Mouse (Mus musculus): Measurements from ENCODE around the gene Mtus2. TPM values are rescaled to one million over a fixed set of nuclear protein-coding genes. Genes with fewer than 3 reads are reported as not detected.
"Not testable (repeated sequence)": the region's sequence is repeated elsewhere in the genome, so short reads cannot be mapped to it uniquely, and the experiment has no call there.

Gene Mtus2
- 1 to 10 TPM; 3.9 to 8.1 TPM for polyA plus RNA-seq (2017; shearing (Covaris generic))

DNA sequence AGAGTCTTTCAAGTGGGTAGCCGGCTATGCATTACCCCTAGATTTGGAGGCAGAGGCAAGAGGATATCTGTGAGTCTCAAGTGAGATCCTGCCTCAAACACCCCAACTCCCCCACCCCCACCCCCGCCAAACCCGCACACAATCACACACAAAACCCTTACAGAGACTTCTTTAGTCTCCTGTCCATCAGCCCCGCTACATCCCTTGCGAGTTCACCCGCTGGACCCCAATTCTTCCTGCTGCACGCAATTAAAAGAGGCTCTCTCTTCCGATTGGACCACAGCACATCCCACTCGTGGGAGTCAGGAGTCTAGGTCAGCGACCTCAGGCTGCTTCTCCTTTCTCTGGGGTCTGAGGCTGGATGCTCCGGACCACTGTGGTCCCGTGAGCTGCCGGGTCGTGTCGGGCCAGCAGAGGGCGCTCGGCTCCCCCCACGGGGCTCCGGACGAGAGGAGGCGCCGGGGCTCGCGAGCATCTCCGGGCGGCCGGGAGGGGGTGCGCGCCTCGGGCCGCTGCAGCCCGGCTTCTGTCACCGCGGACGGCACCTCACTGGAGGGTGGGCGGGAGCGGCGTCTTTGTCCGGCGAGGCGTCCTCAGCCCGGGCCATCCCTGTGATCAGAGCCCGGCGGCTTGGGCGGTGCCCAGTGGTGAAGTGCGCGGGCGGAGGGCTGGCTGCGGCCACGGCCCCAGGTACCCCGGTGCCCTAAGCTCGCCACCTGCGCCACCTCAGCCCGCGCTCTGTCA, at the start of gene Mtus2:
TSS of gene Mtus2 (plus strand) at position 500 of the 744 bp plus-strand sequence.
- no peak for ATAC-seq

GRCm38 (mm10) chr5:147907851-147908250, 49.3 kb upstream of the Mtus2 start:
- no peak for ATAC-seq

DNA sequence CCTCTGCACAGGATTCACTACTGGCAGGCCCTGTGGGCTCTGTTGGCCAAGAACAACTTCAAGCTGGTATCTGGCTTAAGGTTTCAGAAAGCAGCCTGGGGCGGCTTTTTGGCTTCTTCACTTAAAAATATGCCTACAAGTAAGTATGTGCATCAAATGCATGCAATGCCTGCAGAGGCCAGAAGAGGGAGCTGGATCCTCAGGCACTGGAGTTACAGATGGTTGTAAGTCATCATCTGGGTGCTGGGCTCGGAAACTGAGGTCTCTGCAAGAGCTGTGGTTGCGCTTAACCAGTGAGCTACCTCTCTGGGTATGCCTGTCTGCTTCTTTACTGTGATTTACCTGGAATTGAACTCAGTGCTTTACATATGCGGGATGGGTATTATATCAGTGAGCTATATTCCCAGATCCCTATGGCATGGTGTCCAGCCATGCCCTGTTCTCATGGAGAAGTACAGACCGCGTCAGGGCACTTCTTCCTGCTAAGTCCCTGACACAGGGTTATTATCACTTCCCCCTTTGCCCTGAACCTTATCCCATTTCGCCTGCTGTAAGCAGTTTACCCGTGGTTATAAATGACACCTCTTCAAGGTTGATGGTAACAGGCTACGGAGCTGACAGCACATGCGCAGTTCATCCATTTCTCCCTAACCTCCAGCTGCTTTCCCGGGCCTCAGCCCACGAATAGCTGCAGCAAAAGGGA, 46.2 kb upstream of the Mtus2 start:
- no peak for ATAC-seq

DNA sequence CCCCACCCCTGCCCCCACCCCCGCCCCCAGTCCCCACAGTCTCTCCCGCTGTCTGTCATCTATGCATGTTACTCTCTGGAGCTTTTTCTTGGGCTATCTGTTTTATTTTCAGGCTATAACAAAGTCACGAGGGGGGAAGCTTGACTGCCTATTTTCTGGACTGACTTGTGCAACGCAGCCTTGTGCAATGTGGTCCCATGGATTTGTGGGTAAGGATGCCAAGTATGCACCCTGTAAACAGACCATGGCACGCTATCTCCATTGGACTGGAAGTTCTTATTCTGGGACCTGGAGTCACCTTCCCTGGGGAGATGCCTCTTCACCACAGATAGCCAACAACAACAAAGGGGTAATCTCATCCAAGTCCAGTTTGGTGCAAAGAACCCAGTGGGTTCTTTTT, 45.4 kb upstream of the Mtus2 start:
- ATAC-seq: no peak

- no peak for ATAC-seq
Measured at GRCm38 (mm10) chr5:147913241-147913842, 43.8 kb upstream of the Mtus2 start.

DNA sequence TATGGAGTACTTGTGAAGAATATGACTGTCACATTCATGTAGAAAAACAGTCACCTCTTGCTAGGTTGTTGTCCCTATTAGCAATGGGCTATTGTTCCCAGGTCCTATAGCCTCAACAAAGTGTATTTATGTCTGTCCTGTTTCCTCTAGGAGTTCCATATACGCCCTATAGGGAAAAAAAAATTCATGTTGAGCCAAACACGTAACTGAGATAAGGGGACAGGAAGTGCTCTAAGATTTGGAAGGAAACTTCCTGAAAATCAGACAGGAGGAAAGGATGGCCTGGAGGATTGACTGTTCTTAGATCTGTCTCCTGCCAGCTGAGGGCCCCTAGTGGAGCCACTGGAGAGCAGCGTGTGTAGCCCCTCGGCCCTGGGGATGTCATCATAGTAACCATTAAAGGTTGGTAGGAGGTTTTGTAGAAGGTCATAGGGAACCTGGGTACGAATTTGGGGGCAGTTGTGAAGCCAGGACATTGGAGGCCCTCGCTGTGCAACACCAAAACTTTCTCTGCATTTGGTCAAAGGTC, 42.0 kb upstream of the Mtus2 start:
- ATAC-seq: no peak

- no peak for ATAC-seq
Measured at GRCm38 (mm10) chr5:147916171-147916570, 40.9 kb upstream of the Mtus2 start.

- no peak for ATAC-seq
Measured at GRCm38 (mm10) chr5:147918044-147918846, 38.9 kb upstream of the Mtus2 start.

GRCm38 (mm10) chr5:147924621-147925020, 32.5 kb upstream of the Mtus2 start:
- ATAC-seq: no peak

- ATAC-seq: no peak
Measured at GRCm38 (mm10) chr5:147925935-147926604, 31.1 kb upstream of the Mtus2 start.

DNA sequence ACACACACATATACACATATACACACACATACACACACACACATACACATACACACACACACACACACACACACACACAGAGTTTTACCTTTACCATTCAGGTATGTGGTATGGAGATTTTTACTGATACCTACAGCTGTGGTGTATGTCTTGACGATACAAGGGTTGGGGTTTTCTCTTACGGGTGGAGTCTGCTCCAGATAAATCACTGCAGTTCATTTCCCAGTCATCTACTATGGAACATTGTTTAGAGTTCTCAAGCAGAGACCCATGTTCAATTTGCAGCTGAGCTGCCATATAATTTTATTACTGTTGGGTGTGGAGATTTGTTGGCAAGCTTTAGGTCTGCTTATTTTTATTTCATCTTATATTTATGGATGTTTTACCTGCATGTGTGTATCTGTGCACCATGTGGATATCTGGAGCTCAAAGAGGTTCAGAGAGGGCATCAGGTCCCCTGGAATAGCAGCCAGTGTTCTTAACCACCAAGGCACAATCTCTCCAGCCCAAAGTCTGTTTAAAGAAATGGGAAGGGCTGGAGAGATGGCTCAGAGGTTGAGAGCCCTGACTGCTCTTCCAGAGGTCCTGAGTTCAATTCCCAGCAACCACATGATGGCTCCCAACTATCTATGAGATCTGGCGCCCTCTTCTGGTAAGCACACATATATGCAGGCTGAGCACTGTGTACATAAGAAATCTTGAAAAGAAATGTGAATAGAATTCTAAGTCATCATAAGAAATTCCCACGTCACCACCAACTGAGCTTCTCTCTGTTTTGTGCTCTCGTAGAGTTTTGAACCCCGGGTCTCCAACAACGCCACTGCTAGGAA, 28.2 kb upstream of the Mtus2 start:
- ATAC-seq: no peak

GRCm38 (mm10) chr5:147935096-147935495, 22.0 kb upstream of the Mtus2 start:
- ATAC-seq: no peak

DNA sequence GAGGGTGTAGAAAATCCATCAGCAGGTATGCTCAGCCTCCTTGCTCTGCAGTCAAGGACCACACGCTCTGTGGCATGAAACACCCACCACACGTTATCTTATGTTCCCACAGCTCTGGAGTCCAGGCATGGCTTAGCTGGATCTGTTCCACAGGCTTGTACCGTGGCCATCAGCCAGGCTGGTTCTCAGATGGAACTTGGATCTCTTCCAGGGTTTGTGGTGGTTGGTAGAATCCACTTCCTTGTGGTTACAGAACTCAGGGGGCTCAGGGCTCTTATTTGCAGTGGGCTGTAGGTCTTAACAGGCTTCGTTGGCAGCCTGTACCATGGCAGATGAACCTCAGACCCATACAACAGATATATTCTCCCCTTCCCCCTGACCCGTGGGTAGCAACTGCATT, 17.9 kb upstream of the Mtus2 start:
- ATAC-seq: no peak

- no peak for ATAC-seq
Measured at GRCm38 (mm10) chr5:147945000-147945666, 12.0 kb upstream of the Mtus2 start.

DNA sequence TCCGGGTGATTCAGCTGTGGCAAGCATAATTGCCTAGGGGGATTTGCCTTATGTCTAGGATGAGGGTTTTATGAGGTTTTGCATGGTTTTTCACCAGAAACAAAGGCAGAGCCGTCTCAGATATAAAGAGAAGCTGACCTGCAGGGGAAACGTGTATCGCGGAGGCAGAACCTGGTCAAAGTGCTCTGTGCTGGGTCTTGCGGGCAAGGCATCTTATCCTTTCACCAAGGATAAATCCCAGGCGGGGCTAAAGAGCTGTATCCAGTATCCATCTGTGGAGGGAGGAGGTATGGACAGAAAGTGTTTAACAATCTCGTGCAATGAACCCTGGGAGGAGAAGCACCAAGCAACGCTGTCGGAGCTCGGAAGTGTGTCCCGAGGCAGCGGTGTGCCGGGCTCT, 7.2 kb upstream of the Mtus2 start:
- ATAC-seq: no peak

GRCm38 (mm10) chr5:147951751-147952150, 5.4 kb upstream of the Mtus2 start:
- no peak for ATAC-seq

- not testable (repeated sequence) for ATAC-seq
Measured at GRCm38 (mm10) chr5:147953181-147953580, 3.9 kb upstream of the Mtus2 start.

DNA sequence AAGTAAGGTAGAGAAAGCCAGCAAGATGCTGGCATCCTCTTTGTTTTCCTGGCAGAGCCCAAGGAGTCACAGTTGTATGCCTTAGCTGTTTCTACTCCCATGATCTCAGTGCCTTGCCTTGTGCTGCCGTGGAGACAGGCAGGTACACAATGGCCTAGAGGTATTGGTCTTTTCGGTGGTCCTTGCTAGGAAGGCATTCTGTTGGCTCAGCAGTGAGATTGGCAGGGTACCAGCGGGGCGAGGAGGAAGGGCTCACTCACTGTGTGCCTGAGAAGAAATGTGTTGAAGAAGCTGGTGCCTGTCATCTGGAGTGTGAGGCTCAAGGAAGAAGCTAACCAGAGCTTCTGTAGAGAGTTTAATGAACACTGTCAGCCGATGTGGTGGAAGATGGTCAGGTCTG, 1.4 kb upstream of the Mtus2 start:
- no peak for ATAC-seq

GRCm38 (mm10) chr5:147956421-147956820, 699 bp upstream of the Mtus2 start:
- ATAC-seq: no peak

- peak; percentile 6 for ATAC-seq
Measured at GRCm38 (mm10) chr5:147957592-147958271, 612 bp downstream of the Mtus2 start.
